Mouse (Mus musculus) embryonic fibroblast, embryonic 13.5 days (primary cell): Measurements from ENCODE around the gene Npepps.

Experiments used
- CTCF ChIP-seq: IDR thresholded peaks from 2 replicates; pipeline ENCODE4 v1.5.1; 2011; ENCODE audit warnings: mild to moderate bottlenecking, control low read depth, low read length, moderate library complexity, borderline replicate concordance; ENCODE audit not compliant: insufficient read depth
- POLR2A ChIP-seq: IDR thresholded peaks from 2 replicates; pipeline ENCODE4 v1.6.1; 2011; ENCODE audit warnings: low read depth, mild to moderate bottlenecking, control low read depth, low read length, moderate library complexity

GRCm38 (mm10) chr11:97175499-97175898 lies 104.9 kb downstream of the Npepps start:
- TF ChIP-seq POLR2A: no peak
- TF ChIP-seq CTCF: no peak
